Mouse (Mus musculus) hindbrain, embryonic 10.5 days (tissue): Measurements from ENCODE around the gene Tex101. TPM values are rescaled to one million over a fixed set of nuclear protein-coding genes. Genes with fewer than 3 reads are reported as not detected.

Experiments
- DNase-seq: peaks from one replicate; pipeline ENCODE4 v3.0.0-alpha.2; 2017; ENCODE audit warnings: low spot score
- H3K27ac ChIP-seq: fragments of 300-500 bp; sonication (generic); 2 replicates; pipeline ENCODE4 v1.5.1; 2016; ENCODE audit warnings: mild to moderate bottlenecking, moderate library complexity
- H3K27me3 ChIP-seq: fragments of 300-500 bp; sonication (generic); 2 replicates; pipeline ENCODE4 v1.6.1; 2016; ENCODE audit warnings: mild to moderate bottlenecking; ENCODE audit not compliant: poor library complexity, insufficient read depth, severe bottlenecking
- H3K36me3 ChIP-seq: fragments of 300-500 bp; sonication (generic); 2 replicates; pipeline ENCODE4 v1.6.1; 2016; ENCODE audit warnings: mild to moderate bottlenecking, moderate library complexity
- H3K4me1 ChIP-seq: fragments of 300-500 bp; sonication (generic); replicated peaks from 2 replicates; pipeline ENCODE4 v1.6.1; 2016; ENCODE audit warnings: mild to moderate bottlenecking
- H3K4me3 ChIP-seq: fragments of 300-500 bp; sonication (generic); 2 replicates; pipeline ENCODE4 v1.5.1; 2016; ENCODE audit warnings: mild to moderate bottlenecking, moderate library complexity
- H3K9me3 ChIP-seq: fragments of 300-500 bp; sonication (generic); 2 replicates; pipeline ENCODE4 v1.6.1; 2016; ENCODE audit warnings: mild to moderate bottlenecking, moderate library complexity
- WGBS: fragments of 180-500 bp; shearing (Covaris S2); methylation state at CpG from one replicate; pipeline ENCODE4 v1.1.7; 2016; 5-methylcytosine and 5-hydroxymethylcytosine counted together
- polyA plus RNA-seq: library from polyadenylated mRNA; unstranded; fragments of >200 nt; fragmentation: Nextera tagmentation; extraction: Ambion mirVana; gene quantifications from 2 replicates; pipeline ENCODE4 v1.2.1, GENCODE M21; 2016

Gene Tex101
- polyA plus RNA-seq, 1 experiment from 2014 or later: not detected

DNA sequence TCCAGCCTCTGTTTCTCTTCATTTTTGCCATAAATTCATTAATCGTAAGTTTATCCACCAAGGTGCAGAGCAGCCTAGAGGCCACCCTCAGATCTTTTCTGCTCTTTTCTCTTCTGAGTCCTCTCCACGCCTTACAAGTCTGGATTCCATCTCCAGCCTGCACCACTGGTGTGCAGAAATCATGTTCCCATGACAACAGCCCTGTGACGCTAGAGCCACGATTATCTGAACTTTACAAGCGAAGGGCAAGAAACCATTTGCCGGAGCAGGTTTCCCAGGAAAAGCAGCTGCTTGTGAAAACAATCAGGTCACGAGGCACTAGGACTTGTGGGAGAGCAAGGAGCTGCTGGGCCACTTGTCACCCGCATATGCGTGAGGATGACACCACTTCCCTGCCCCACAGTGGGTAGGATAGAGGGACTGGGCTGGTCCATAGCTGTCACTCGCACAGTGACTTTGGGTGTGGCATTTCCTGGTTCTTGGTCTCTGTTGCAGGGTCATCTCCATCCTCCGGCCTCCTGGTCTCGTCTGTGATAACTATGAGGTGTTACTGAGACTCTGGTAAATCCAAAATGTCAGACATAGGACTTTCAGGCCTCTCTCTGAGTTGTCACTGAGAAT, 16.6 kb downstream of the Tex101 start:
- Histone ChIP-seq H3K4me1 (peaks cover under 1% of the 10 kb centered on the region; the same call in 1 of the 2 replicates), H3K27ac (no peak overlapping the region), H3K36me3 (no peaks in the 10 kb centered on the region), H3K9me3 (no peaks in the 10 kb centered on the region), H3K27me3 (peaks cover 3% of the 10 kb centered on the region; the same call in 1 of the 2 replicates), H3K4me3 (no peak overlapping the region)
- no peak for DNase-seq
- 73% methylated on average over 12 of the region's 12 CpGs for WGBS

DNA sequence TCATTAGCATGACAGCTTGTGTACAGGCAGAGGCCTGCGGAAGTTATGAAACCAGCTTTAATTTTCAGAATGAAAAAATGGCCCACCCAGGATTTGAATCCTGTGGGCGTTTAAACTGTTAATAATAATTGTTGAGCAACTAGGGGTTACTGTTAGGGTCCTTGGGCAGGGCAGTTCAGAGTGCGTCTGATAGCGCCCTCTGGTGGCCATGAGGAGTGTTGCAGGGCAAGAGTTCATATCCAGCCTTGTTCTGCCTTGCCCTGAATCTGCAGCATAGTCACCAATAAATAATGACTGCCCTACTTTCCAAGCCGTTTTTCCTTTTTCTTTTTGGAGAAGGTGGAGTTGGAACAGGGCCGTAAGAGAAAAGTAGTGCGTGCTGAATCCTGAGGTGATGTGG, 22.8 kb downstream of the Tex101 start:
- peak; percentile 68 for DNase-seq
- no peak overlapping the region for H3K4me3 ChIP-seq
- H3K27me3 ChIP-seq: no peaks in the 10 kb centered on the region
- no peaks in the 10 kb centered on the region for H3K9me3 ChIP-seq
- no peaks in the 10 kb centered on the region for H3K4me1 ChIP-seq
- WGBS: 32% methylated on average over 7 of the region's 7 CpGs
- no peaks in the 10 kb centered on the region for H3K36me3 ChIP-seq
- H3K27ac ChIP-seq: no peak overlapping the region

DNA sequence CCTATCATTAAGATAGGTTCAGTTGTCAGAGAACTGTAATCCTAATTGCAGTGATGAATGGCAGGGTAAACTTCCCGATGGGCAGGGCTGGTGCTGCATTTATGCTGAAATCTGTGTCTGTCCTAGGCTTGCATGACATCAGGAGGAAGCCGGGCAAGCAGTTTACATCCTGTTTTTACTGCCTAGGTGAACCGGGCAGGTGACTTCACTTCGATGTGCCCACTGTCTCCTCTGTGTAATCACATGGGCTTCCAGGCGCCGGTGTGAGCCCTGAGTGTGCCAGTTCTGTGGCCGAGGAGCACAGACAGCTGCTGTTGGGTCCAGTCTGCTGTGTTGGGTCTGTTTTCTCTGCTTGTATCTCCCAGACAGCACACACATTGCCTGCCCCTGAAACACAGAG, 30.0 kb downstream of the Tex101 start:
- no peaks in the 10 kb centered on the region for H3K9me3 ChIP-seq
- no peak overlapping the region for H3K4me3 ChIP-seq
- H3K27ac ChIP-seq: no peak overlapping the region
- DNase-seq: no peak
- 81% methylated on average over 7 of the region's 7 CpGs for WGBS
- no peaks in the 10 kb centered on the region for H3K36me3 ChIP-seq
- H3K27me3 ChIP-seq: peaks cover 6% of the 10 kb centered on the region; the same call in 1 of the 2 replicates
- no peaks in the 10 kb centered on the region for H3K4me1 ChIP-seq

DNA sequence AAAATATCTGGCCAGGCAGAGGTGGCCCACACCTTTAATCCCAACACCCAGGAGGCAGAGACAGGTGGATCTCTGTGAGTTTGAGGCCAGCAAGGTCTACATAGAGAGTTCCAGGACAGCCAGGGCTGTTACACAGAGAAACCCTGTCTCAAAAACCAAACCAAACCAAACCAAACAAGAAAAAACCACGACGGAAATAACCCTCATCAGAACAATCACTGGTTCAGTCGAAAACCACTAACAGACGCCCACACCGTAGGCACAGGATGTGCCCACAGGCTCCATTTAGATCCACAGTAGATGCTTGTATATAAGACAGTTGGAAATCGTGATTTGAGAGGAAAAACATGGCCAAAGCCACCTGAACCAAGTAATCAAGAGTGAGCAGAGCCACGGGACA, 31.5 kb downstream of the Tex101 start:
- DNase-seq: no peak
- H3K27me3 ChIP-seq: peaks cover 21% of the 10 kb centered on the region
- H3K4me1 ChIP-seq: no peaks in the 10 kb centered on the region
- no peaks in the 10 kb centered on the region for H3K9me3 ChIP-seq
- H3K27ac ChIP-seq: no peak overlapping the region
- no peak overlapping the region for H3K4me3 ChIP-seq
- no peaks in the 10 kb centered on the region for H3K36me3 ChIP-seq
- WGBS: 75% methylated on average over 7 of the region's 7 CpGs

DNA sequence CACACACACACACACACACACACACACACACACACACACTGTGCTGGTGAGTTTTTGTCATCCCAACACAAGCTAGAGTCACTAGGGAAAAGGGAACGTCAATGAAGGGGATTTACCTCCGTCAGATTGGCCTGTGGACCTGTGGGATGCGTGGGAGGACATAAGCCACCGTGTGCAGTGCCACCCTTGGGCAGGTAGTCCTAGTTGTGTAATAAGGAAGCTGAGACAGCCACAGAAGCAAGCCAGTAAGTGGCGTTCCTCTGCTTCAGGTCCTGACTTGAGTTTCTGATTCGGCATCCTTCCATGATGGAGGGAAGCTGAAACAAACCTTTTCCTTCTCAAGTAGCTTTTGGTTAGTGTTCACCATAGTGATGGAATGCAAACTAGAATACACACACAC, 32.0 kb downstream of the Tex101 start:
- no peak for DNase-seq
- 88% methylated on average over 6 of the region's 6 CpGs for WGBS
- Histone ChIP-seq H3K36me3 (no peaks in the 10 kb centered on the region), H3K4me3 (no peak overlapping the region), H3K27ac (no peak overlapping the region), H3K27me3 (peaks cover 26% of the 10 kb centered on the region), H3K9me3 (no peaks in the 10 kb centered on the region), H3K4me1 (no peaks in the 10 kb centered on the region)

DNA sequence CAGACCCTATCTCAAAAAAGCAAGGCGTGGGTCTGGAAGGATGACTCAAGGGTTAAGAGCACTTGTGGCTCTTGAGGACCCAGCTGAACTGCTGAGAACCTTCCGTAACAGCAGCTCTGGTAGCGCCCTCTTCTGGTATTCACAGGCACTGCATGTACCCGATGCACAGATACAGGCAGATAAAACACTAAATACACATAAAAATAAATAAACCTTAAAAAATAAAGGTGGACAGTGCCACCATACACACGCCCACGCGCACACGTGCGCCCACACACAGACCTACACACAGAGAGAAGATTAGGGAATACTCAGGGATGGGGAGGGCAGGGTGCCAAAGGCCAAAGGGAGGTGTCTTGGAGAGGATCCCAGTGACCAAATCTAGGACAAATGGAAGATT, 34.0 kb downstream of the Tex101 start:
- H3K4me3 ChIP-seq: no peak overlapping the region
- peaks cover 14% of the 10 kb centered on the region for H3K4me1 ChIP-seq
- H3K27ac ChIP-seq: no peak overlapping the region
- no peaks in the 10 kb centered on the region for H3K36me3 ChIP-seq
- DNase-seq: peak; percentile 64
- WGBS: 10% methylated on average over 9 of the region's 9 CpGs
- H3K9me3 ChIP-seq: no peaks in the 10 kb centered on the region
- peaks cover 46% of the 10 kb centered on the region for H3K27me3 ChIP-seq

DNA sequence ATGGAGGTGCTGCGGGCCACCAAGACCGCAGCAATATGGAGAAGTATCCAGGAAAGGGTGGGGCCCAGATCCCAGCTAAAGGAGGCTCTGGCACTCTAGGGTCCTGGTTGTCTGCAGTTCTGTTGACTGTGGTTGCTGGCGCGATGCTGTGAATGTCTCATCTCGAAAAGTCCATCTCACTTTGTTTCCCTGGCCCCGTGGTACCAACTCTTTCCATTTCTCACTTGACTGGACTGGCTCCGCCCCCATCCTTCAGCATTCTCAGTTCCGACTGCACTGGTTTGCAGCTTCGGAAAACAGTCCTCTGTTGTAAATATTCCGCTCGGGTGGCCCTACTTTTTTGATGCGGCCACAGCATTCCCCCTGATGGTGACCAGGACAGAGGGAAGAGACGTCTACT, 36.0 kb downstream of the Tex101 start:
- 65% methylated on average over 13 of the region's 13 CpGs for WGBS
- Histone ChIP-seq H3K4me1 (peaks cover 26% of the 10 kb centered on the region), H3K27ac (no peak overlapping the region), H3K9me3 (no peaks in the 10 kb centered on the region), H3K27me3 (peaks cover 66% of the 10 kb centered on the region), H3K36me3 (no peaks in the 10 kb centered on the region), H3K4me3 (no peak overlapping the region)
- DNase-seq: no peak

DNA sequence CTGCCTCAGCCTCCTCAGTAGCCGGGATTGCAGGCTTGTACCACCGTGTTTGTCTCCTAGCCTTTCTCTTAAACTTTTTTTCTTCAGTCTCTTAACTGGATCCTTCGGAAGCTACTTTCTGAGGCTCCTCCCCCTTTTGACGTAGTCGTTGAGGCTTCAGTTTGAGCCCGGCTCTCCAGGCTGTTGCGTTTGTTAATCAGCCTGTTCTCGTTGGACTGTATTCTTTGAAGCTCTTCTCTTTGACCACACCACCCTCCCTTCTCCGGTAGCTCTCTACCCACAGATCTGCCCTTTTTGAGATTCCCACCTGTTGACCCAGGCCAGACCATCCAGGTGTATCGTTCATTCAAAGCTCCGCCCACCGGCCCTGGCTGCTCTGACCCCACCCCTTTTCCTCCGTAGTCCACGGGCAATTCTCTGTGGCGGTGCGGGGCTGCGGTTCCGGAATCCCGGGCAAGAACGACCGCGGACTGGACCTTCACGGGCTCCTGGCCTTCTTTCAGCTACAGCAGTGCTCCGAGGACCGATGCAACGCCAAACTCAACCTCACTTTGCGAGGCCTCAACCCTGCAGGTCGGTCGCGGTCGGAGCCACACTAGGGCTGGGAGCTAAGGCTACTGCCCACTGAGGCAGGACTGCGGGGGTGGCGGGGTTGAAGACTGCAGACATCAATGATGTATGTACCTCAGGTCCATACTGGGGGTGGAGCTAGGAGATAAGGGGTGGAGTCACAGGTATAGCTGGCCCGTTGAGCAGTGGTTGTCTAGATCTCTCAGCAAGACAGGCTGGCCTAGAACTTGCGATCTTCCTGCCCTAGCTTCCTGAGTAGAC, 38.2 kb downstream of the Tex101 start:
- H3K4me3 ChIP-seq: peak overlapping the region; percentile 51
- no peaks in the 10 kb centered on the region; the same call in 1 of the 2 replicates for H3K9me3 ChIP-seq
- H3K36me3 ChIP-seq: no peaks in the 10 kb centered on the region
- WGBS: 3% methylated on average over 35 of the region's 35 CpGs
- peaks cover 26% of the 10 kb centered on the region for H3K4me1 ChIP-seq
- H3K27me3 ChIP-seq: peaks cover 77% of the 10 kb centered on the region
- no peak for DNase-seq
- no peak overlapping the region for H3K27ac ChIP-seq

DNA sequence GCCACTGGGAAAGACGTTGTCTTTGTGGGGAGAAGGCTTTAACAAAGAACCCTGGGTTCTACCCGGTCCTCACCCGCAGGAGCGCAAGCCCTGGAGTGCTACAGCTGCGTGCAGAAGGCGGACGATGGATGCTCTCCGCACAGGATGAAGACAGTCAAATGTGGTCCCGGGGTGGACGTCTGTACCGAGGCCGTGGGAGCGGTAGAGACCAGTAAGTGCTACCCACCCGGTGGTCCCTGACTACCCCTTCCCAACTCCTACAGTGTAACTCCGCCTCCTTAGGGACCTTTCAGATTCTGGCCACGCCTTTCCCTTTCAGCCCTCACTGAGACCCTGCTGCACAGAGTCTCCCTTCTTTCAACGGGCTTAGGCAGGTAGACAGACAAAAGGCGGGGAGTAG, 39.4 kb downstream of the Tex101 start:
- peak overlapping the region; percentile 51 for H3K4me3 ChIP-seq
- peaks cover 2% of the 10 kb centered on the region; the same call in 1 of the 2 replicates for H3K9me3 ChIP-seq
- DNase-seq: no peak
- peaks cover 26% of the 10 kb centered on the region for H3K4me1 ChIP-seq
- 2% methylated on average over 18 of the region's 18 CpGs for WGBS
- H3K36me3 ChIP-seq: no peaks in the 10 kb centered on the region
- peaks cover 77% of the 10 kb centered on the region for H3K27me3 ChIP-seq
- no peak overlapping the region for H3K27ac ChIP-seq

DNA sequence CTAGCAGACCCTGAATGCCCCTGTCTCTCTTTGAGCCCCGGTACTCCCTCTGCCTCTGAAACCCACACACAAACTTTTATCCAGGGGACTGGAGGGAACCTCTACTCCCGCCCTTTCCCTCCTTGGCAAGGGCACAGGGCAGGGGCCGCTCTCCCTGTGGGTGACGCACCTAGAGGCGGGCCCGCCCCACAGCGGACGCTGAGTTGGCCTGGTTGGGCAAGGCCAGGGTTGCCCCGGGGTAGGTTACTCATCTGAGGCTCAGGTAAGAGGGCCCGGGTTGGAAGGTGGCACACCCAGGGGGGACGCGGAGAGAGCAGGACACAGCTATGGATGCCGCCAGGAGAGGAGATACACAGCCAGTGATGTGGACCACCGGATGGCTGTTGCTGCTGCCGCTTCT, 40.2 kb downstream of the Tex101 start, which contains the start of gene Lypd3:
Lypd3 (plus strand) TSS at position 287 of the 400 bp plus-strand sequence.
- 17% methylated on average over 15 of the region's 15 CpGs for WGBS
- H3K27me3 ChIP-seq: peaks cover 70% of the 10 kb centered on the region

DNA sequence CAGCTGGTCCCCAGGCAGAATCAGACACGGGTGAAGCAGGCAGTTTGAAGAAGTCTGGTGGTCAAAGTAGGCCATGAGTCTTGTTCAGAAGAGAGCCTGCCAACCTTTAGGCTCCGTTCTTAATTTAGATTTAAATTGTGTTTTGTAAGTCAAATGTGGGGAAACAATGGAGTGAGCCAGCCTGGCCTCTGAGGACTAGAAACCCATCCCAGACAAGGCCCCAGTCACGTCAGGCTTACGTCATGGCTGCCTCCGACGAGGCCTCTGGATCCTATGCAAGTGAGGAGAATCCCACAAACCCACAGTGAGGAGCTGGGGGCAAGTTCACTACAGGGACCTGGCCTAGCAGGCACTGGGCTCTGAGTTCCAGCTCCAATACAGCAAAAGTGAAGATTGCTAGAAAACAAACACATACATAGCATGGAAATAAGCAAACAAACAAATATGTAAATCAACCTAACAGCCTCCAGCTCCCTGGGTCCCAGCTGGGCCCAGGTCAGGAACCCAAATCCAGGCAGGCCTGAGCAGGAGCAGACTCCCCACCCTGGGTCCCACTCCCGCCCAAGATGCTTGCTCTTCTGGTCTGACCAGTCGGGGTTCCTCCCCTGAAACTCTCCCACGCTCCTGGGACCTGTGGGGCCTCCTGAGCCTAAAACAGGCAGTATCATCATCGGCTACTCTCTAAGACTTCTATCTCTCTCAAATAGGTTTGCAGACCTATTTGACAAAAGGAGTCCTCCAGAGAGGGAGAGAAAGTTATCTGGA, 46.2 kb downstream of the Tex101 start:
- WGBS: 70% methylated on average over 10 of the region's 10 CpGs
- H3K36me3 ChIP-seq: no peaks in the 10 kb centered on the region
- no peak overlapping the region for H3K4me3 ChIP-seq
- H3K9me3 ChIP-seq: peaks cover 2% of the 10 kb centered on the region; the same call in 1 of the 2 replicates
- peaks cover 22% of the 10 kb centered on the region for H3K4me1 ChIP-seq
- no peak overlapping the region for H3K27ac ChIP-seq
- no peak for DNase-seq
- H3K27me3 ChIP-seq: peaks cover 43% of the 10 kb centered on the region

More for the DNA sequence above, 40.2 kb downstream of the Tex101 start, which contains the start of gene Lypd3:
- Histone ChIP-seq H3K4me3 (peak within 1 kb of the TSS; percentile 51), H3K9me3 (peaks cover 2% of the 10 kb centered on the region; the same call in 1 of the 2 replicates), H3K36me3 (no peaks in the 10 kb centered on the region), H3K27ac (no peak within 1 kb of the TSS), H3K4me1 (peaks cover 26% of the 10 kb centered on the region)
- no peak for DNase-seq

DNA sequence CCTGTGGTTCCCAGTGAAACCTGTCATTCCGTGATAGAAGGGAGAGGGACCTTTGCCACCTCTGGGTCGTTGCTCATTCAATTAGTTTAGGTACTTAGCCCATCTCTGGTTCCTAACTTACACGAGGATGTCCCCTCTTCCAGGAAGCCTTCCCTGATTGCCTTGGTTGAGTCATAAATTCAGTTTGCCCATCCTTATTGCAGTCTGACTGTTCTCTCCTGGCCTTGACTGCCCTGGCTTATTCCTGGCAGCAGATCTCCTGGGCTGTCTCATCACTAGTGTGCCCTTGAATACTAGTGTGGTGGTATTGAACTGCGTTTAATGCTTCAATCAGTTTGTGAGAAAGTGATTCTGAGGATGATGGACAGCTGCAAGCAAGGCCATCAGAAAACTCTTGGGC, 46.8 kb downstream of the Tex101 start:
- H3K27ac ChIP-seq: no peak overlapping the region
- no peaks in the 10 kb centered on the region for H3K36me3 ChIP-seq
- peaks cover 2% of the 10 kb centered on the region; the same call in 1 of the 2 replicates for H3K9me3 ChIP-seq
- peaks cover 41% of the 10 kb centered on the region for H3K27me3 ChIP-seq
- DNase-seq: no peak
- H3K4me3 ChIP-seq: no peak overlapping the region
- peaks cover 22% of the 10 kb centered on the region for H3K4me1 ChIP-seq
- WGBS: 73% methylated on average over 4 of the region's 4 CpGs
